Mouse (Mus musculus): Measurements from ENCODE around the gene Plxnd1.

- TF ChIP-seq CTCF (IDR thresholded peaks at IDR 0.05; ENCODE audit: low read depth) = no peak
- no peak for TF ChIP-seq EP300 (IDR thresholded peaks at IDR 0.05; ENCODE audit: low read depth)
Observed at GRCm38 (mm10) chr6:115931639-115932038, 63.2 kb downstream of the Plxnd1 start, which contains the start of gene Rho.

Measured in heart, postnatal 0 days (tissue).